Comparison of ENCODE assay signal across 8 mouse cellular contexts in the genomic region with DNA sequence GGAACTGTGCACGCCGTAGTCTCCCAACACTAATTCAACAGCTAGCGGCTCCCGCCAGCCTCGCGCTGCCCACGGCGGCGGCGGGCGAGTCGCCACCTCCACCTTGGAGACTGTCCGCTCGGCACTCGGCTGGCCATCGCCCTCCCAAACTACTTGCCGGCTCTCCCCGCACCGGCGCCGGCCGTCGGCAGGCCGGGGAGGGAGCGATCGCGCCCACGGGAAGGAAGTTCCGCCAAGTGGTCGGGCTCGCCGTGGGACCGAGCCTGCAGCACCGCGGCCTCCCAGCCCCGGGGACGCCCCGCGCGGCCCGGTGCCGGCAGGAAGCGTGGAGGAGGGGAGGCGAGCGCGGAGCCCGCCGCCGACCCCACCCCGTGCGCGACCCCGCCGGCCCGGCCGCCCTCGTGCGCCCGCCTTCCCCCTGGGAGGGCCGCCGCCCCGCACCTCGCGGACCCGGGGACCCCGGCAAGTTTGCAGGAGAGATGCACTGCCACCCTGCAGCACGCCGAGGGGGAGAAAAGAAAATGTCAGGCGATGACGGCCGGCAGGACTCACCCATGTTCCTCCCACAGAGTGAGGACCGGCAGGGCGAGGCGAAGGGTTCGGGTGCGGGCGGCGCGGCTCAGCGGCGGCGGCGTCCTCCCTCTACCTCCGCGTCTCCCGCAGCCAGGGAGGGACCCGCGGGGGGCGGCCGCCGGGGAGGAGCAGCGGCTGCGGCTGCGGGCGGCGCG. TPM values are rescaled to one million over a fixed set of nuclear protein-coding genes. Genes with fewer than 3 reads are reported as not detected.
DNase-seq lines count a peak whose midpoint lies in the region; ATAC-seq and TF ChIP-seq lines count a peak whose summit lies in the region.

A gene (minus strand): TSS at position 718 of the 728 bp plus-strand sequence.

- peak within 1 kb of the TSS; percentile 83 for H3K4me2 ChIP-seq in hindbrain, embryonic 13.5 days

- H3K4me1 ChIP-seq in hindbrain, embryonic 13.5 days (replicated peaks), result peaks cover 23% of the 10 kb centered on the region

- peak within 1 kb of the TSS; percentile 91 for H3K4me3 ChIP-seq in hindbrain, embryonic 13.5 days

- in situ Hi-C loops in Patski (cut with MboI; ENCODE audit: low pct_unique_long_range_greater_than_20kb), result loop anchor here (5.0 to 10.0 kb wide), 2 partner anchors 118 to 330 kb away; a partner anchor contains a TSS

- H3K9me3 ChIP-seq in hindbrain, embryonic 13.5 days, result no peaks in the 10 kb centered on the region

- peak; percentile 22 for DNase-seq in Patski (ENCODE audit: low read depth, low spot score)
- DNase-seq in cerebellum, postnatal 14 days, result peak; percentile 70 to 79
- peak; percentile 39 to 48 for DNase-seq in frontal cortex, postnatal 25 days (ENCODE audit: low spot score in 2 of 2)
- peak; percentile 36 for DNase-seq in left cerebral cortex, adult 11 months (ENCODE audit: low spot score)
- DNase-seq in lung, postnatal 36 days, result peak; percentile 55
- DNase-seq in retina, embryonic 14.5 days (ENCODE audit: low spot score), result peak; percentile 68
- peak; percentile 80 for DNase-seq in thymus, postnatal 4 days

- H3K27me3 ChIP-seq in Patski, result no peaks in the 10 kb centered on the region
- no peaks in the 10 kb centered on the region for H3K27me3 ChIP-seq in hindbrain, embryonic 13.5 days

- H3K9ac ChIP-seq in hindbrain, embryonic 13.5 days, result peak within 1 kb of the TSS; percentile 90

- POLR2A ChIA-PET in Patski (lab: Charles Lee), result interaction anchor here (1.1 kb wide), 1 partner anchor 92 kb away, joined by 3 read pairs; no protein-coding TSS in a partner anchor

- under 1% methylated on average over 69 of the region's 97 CpGs for WGBS in hindbrain, embryonic 13.5 days

- CTCF ChIA-PET in Patski (lab: Charles Lee), result no interaction called here

- TF ChIP-seq CTCF in Patski (IDR thresholded peaks at IDR 0.05), result no peak

- H3K27ac ChIP-seq in hindbrain, embryonic 13.5 days, result peak within 1 kb of the TSS; percentile 97

- H3K36me3 ChIP-seq in hindbrain, embryonic 13.5 days, result no peaks in the 10 kb centered on the region

- peak; percentile 64 for ATAC-seq in Patski
- ATAC-seq in hindbrain, embryonic 13.5 days (ENCODE audit: low FRiP score), result peak; percentile 61

RNA-seq across cellular contexts. Expression of the gene that starts here (rescaled TPM):
- polyA plus RNA-seq in Patski (2021), result 82.1 TPM
- polyA plus RNA-seq in hindbrain, embryonic 13.5 days (2015; fragmentation: Nextera tagmentation; extraction: Ambion mirVana), result 67.3 and 69.3 TPM in 2 replicates

Comparison
In these comparisons a context has a peak if more than half of its experiments do, and no peak if none do; other contexts are left out.
1. Peak in every context shown above with its lines: DNase-seq, ATAC-seq, H3K4me3 ChIP-seq and H3K27ac ChIP-seq.
2. DNase-seq: peak in every context shown above with its lines; median percentile 80 in thymus, postnatal 4 days; 74 in cerebellum, postnatal 14 days; 68 in retina, embryonic 14.5 days; 55 in lung, postnatal 36 days; 44 in frontal cortex, postnatal 25 days; 36 in left cerebral cortex, adult 11 months; 22 in Patski.